Mouse (Mus musculus) urinary bladder, adult 2 months (tissue): Measurements from ENCODE around the gene Scn4b. TPM values are rescaled to one million over a fixed set of nuclear protein-coding genes. Genes with fewer than 3 reads are reported as not detected.

Experiments
- DNase-seq: peaks from one replicate; pipeline ENCODE4 v3.0.0; 2022; ENCODE audit warnings: low spot score
- polyA plus RNA-seq: library from polyadenylated mRNA; depleted of rRNA; stranded (reverse); fragments of >200 nt; gene quantifications from 2 replicates; pipeline ENCODE4 v1.2.3, GENCODE M21; 2012; rRNA removed

The Scn4b gene
- polyA plus RNA-seq, 1 experiment: 0.98 TPM

GRCm38 (mm10) chr9:45188570-45189563 lies 50.7 kb downstream of the Scn4b start:
- DNase-seq: no peak

DNA sequence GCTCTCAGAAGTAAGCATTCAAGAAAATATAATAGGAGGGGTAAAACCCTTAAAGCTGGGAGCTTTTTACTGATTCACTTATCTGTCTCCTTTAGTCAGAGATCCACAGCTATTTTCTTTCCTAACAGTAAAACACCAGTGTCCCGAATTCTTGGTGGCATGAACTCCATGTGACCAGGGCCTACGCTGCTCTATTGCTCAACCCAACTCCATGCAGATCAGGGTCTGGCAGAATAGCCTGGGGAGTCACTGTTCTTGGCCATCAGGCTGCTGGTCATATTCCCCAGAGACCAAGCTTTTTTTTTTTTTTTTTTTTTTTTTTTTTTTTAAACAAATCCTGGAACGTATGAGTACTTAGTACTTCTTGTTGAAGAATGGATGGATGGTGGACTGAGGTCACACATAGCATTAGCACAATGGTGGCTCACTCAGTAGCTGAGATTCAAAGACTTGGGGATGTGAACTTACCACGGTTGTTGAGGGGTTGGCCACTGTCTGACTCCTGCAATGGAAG lies 51.5 kb downstream of the Scn4b start:
- DNase-seq: no peak

DNA sequence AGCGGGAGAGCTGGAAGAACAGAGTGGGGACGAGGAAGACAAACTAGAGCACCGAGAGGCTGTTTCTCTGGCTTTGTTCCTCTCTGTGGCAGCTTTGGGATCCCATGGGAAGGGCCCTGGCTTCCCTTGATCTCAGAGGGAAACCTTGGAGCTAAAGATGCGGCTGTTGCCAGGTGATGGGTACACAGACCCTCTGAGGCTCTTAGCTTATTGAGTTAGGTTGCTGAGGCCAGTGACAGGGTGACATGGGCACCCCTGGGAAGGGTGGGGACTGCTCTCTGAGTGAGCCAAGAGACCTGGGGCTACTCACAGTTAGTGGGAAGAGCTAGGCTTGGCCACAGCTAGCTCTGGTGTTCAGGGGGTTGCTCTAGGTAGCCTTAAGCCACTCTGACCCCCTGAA lies 57.3 kb downstream of the Scn4b start:
- no peak for DNase-seq

GRCm38 (mm10) chr9:45196125-45196830 lies 58.1 kb downstream of the Scn4b start:
- DNase-seq: no peak

- no peak for DNase-seq
These were observed 59.4 kb downstream of the Scn4b start for GRCm38 (mm10) chr9:45197549-45197948.

DNA sequence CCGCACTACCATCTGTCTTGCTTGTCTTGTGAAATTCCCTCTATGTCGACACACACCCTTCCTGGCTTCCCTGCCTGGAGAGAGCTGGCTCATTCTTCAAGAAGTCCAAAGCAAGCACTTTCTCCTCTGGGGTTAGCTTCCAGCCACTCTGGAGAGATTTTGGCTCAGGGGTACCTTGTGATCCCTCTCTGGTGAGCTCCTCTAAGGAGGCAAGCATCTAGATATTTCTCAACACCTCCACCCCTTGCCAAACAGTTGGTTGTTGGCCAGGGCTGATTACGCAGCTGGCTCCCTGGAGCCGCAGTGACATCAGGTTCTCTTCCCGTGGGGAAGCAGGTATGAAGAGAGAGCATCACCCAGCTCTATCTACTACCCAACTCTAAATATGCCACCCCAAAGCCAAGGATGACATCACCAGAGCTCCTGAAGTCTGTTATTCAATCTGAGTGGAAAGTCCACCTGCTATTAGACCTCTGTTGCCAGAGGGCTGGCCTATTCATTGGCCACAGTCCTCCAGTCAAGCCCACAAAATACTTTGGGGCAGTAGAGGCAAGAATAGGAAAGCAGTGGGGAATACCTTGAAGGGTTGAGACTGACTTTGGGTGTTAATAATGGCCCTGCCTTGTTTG lies 63.2 kb downstream of the Scn4b start:
- DNase-seq: no peak

GRCm38 (mm10) chr9:45202021-45202798 lies 64.0 kb downstream of the Scn4b start:
- no peak for DNase-seq

Other genes starting within 250 kb of the Scn4b start
- 679 and 839 TPM in 2 replicates for gene Atp5l, start 217.7 kb upstream of the Scn4b start, polyA plus RNA-seq
- 23.2 and 29.1 TPM in 2 replicates for gene Ube4a, start 172.8 kb upstream of the Scn4b start, polyA plus RNA-seq
- gene Cd3g, start 158.0 kb upstream of the Scn4b start, polyA plus RNA-seq: 1.5 and 1.8 TPM in 2 replicates
- 0.55 and 0.68 TPM in 2 replicates for gene Cd3d, start 156.6 kb upstream of the Scn4b start, polyA plus RNA-seq
- 0.94 and 0.98 TPM in 2 replicates for gene Cd3e, start 128.8 kb upstream of the Scn4b start, polyA plus RNA-seq
- gene Mpzl2, start 98.6 kb upstream of the Scn4b start, polyA plus RNA-seq: 53.5 and 62.3 TPM in 2 replicates
- gene Mpzl3, start 83.2 kb upstream of the Scn4b start, polyA plus RNA-seq: 11.0 and 11.4 TPM in 2 replicates
- 1.4 and 1.5 TPM in 2 replicates for gene Jaml, start 59.2 kb upstream of the Scn4b start, polyA plus RNA-seq
- gene Scn2b, start 20.6 kb upstream of the Scn4b start, polyA plus RNA-seq: 0.33 and 0.44 TPM in 2 replicates
- 0.06 TPM in 2 replicates for gene BC049352, start 43.6 kb downstream of the Scn4b start, polyA plus RNA-seq
- 5.6 and 5.9 TPM in 2 replicates for gene Tmprss4, start 65.7 kb downstream of the Scn4b start, polyA plus RNA-seq
- gene Il10ra, start 130.8 kb downstream of the Scn4b start, polyA plus RNA-seq: 5.1 and 5.3 TPM in 2 replicates
- 35.2 and 36.0 TPM in 2 replicates for gene Tmprss13, start 180.7 kb downstream of the Scn4b start, polyA plus RNA-seq
- gene Fxyd6, start 231.8 kb downstream of the Scn4b start, polyA plus RNA-seq: 36.8 and 40.3 TPM in 2 replicates